Mouse (Mus musculus): ENCODE measurements at regions not wholly inside any gene's neighbourhood (a gene's known extent, or its start where the extent isn't known, plus 50 kb on each side); places are given as distances from the start of the nearest gene placed in this dataset.
A peak's percentile ranks its signal among the peaks of the same experiment; 100 is the strongest.

- peak; percentile 64 for TF ChIP-seq CTCF (IDR thresholded peaks at IDR 0.05; ENCODE audit: extremely low read depth, insufficient read depth, low read length)
- no peak for TF ChIP-seq POLR2A (IDR thresholded peaks at IDR 0.05; ENCODE audit: extremely low read depth, insufficient read depth, low read length)
Measured at GRCm38 (mm10) chr14:120835758-120836157, 75.3 kb upstream of the Ipo5 start.

All from cortical plate, adult 2 months (tissue).